Mouse (Mus musculus) hindbrain, postnatal 0 days (tissue): Measurements from ENCODE around the gene Elp4. TPM values are rescaled to one million over a fixed set of nuclear protein-coding genes. Genes with fewer than 3 reads are reported as not detected.
A peak's percentile ranks its signal among the peaks of the same experiment; 100 is the strongest.

Experiments used
- ATAC-seq: fragments of 200-750 bp; cut with Nextera tagmentation; 2 replicates; pipeline ENCODE4 v1.8.0; 2017; ENCODE audit warnings: mild to moderate bottlenecking, moderate TSS enrichment, moderate library complexity
- DNase-seq: peaks from one replicate; pipeline ENCODE4 v3.0.0-alpha.2; 2015; ENCODE audit warnings: low spot score
- H3K27ac ChIP-seq: fragments of 300-500 bp; sonication (generic); 2 replicates; pipeline ENCODE4 v1.5.1; 2014; ENCODE audit warnings: mild to moderate bottlenecking
- H3K27me3 ChIP-seq: fragments of 300-500 bp; sonication (generic); 2 replicates; pipeline ENCODE4 v1.6.1; 2014; ENCODE audit warnings: low read length, mixed read lengths; ENCODE audit not compliant: insufficient read depth
- H3K36me3 ChIP-seq: fragments of 300-500 bp; sonication (generic); 2 replicates; pipeline ENCODE4 v1.6.1; 2014; ENCODE audit warnings: low read length, mixed read lengths; ENCODE audit not compliant: insufficient read depth
- H3K4me1 ChIP-seq: fragments of 300-500 bp; sonication (generic); 2 replicates; pipeline ENCODE4 v1.6.1; 2014; ENCODE audit warnings: antibody characterized with exemption, low read length, mixed read lengths; ENCODE audit not compliant: insufficient read depth
- H3K4me2 ChIP-seq: fragments of 300-500 bp; sonication (generic); 2 replicates; pipeline ENCODE4 v1.6.1; 2014; ENCODE audit warnings: low read depth, mild to moderate bottlenecking, low read length, moderate library complexity, mixed read lengths
- H3K4me3 ChIP-seq: fragments of 300-500 bp; sonication (generic); 2 replicates; pipeline ENCODE4 v1.5.1; 2014; ENCODE audit warnings: low read length
- H3K9ac ChIP-seq: fragments of 300-500 bp; sonication (generic); replicated peaks from 2 replicates; pipeline ENCODE4 v1.6.1; 2014; ENCODE audit warnings: mild to moderate bottlenecking, low read length, moderate library complexity, mixed read lengths
- H3K9me3 ChIP-seq: fragments of 300-500 bp; sonication (generic); 2 replicates; pipeline ENCODE4 v1.6.1; 2016; ENCODE audit warnings: low read length, mixed read lengths
- CTCF ChIP-seq: IDR thresholded peaks from 2 replicates; pipeline ENCODE4 v1.5.1; 2016; ENCODE audit warnings: antibody characterized with exemption, control low read depth, low read depth
- WGBS: fragments of 180-500 bp; shearing (Covaris S2); extraction: QIAGEN DNeasy Blood & Tissue Kit; methylation state at CpG from one replicate; pipeline ENCODE4 v1.1.7; 2014; 5-methylcytosine and 5-hydroxymethylcytosine counted together
- polyA plus RNA-seq: library from polyadenylated mRNA; unstranded; fragments of >200 nt; fragmentation: Nextera tagmentation; extraction: Ambion mirVana; gene quantifications from 2 replicates; pipeline ENCODE4 v1.2.1, GENCODE M21; 2015
- total RNA-seq: library from RNA; depleted of rRNA; stranded (reverse); fragments of >200 nt; gene quantifications from 2 replicates; pipeline ENCODE4 v1.2.3, GENCODE M21; 2014

Elp4 gene
- total and polyA plus RNA-seq, 2 experiments from 2014 or later, result 15.9 to 31.0 TPM

GRCm38 (mm10) chr2:105689771-105690639 is 214.4 kb downstream of the Elp4 start:
- WGBS, result 3% methylated on average over 28 of the region's 28 CpGs
- H3K9ac ChIP-seq, result no peak overlapping the region
- DNase-seq (peak; percentile 61), ATAC-seq (peak; percentile 21; the same call in 1 of the 2 replicates)
- 0 out of 2 replicates have a peak, but pooled peaks cover 12% of the 10 kb centered on the region for H3K4me1 ChIP-seq
- H3K4me2 ChIP-seq, result peak overlapping the region; percentile 65
- peaks cover 2% of the 10 kb centered on the region; the same call in 1 of the 2 replicates for H3K36me3 ChIP-seq
- H3K9me3 ChIP-seq, result no peaks in the 10 kb centered on the region
- H3K27ac ChIP-seq, result peak overlapping the region; percentile 76
- peaks cover 14% of the 10 kb centered on the region for H3K27me3 ChIP-seq
- no peak for TF ChIP-seq CTCF
- peak overlapping the region; percentile 27 for H3K4me3 ChIP-seq

GRCm38 (mm10) chr2:105689304-105689770 is 215.0 kb downstream of the Elp4 start:
- H3K4me1 ChIP-seq, result 0 out of 2 replicates have a peak, but pooled peaks cover 12% of the 10 kb centered on the region

GRCm38 (mm10) chr2:105688436-105689303 is 215.7 kb downstream of the Elp4 start:
- 0 out of 2 replicates have a peak, but pooled peaks cover 12% of the 10 kb centered on the region for H3K4me1 ChIP-seq
- DNase-seq (no peak), ATAC-seq (no peak)
- no peaks in the 10 kb centered on the region; the same call in 1 of the 2 replicates for H3K36me3 ChIP-seq
- 8% methylated on average over 25 of the region's 25 CpGs for WGBS
- H3K9me3 ChIP-seq, result no peaks in the 10 kb centered on the region
- peak overlapping the region; percentile 76 for H3K27ac ChIP-seq
- H3K9ac ChIP-seq, result peak overlapping the region; percentile 46
- H3K27me3 ChIP-seq, result peaks cover 14% of the 10 kb centered on the region
- peak overlapping the region; percentile 27 for H3K4me3 ChIP-seq
- no peak for TF ChIP-seq CTCF
- peak overlapping the region; percentile 65 for H3K4me2 ChIP-seq

More at GRCm38 (mm10) chr2:105689304-105689770, 215.0 kb downstream of the Elp4 start:
- Histone ChIP-seq H3K9me3 (no peaks in the 10 kb centered on the region), H3K4me3 (peak overlapping the region; percentile 27), H3K4me2 (peak overlapping the region; percentile 65), H3K9ac (no peak overlapping the region; the same call in 1 of the 2 replicates), H3K27ac (peak overlapping the region; percentile 76; the same call in 1 of the 2 replicates), H3K27me3 (peaks cover 14% of the 10 kb centered on the region), H3K36me3 (no peaks in the 10 kb centered on the region; the same call in 1 of the 2 replicates)
- DNase-seq (no peak), ATAC-seq (no peak)
- 1% methylated on average over 15 of the region's 15 CpGs for WGBS
- no peak for TF ChIP-seq CTCF

GRCm38 (mm10) chr2:105688011-105688410 is 216.4 kb downstream of the Elp4 start:
- Histone ChIP-seq H3K4me1 (0 out of 2 replicates have a peak, but pooled peaks cover 12% of the 10 kb centered on the region), H3K27me3 (peaks cover 14% of the 10 kb centered on the region), H3K9ac (peak overlapping the region; percentile 46), H3K4me3 (peak overlapping the region; percentile 27), H3K36me3 (no peaks in the 10 kb centered on the region; the same call in 1 of the 2 replicates), H3K9me3 (no peaks in the 10 kb centered on the region), H3K4me2 (peak overlapping the region; percentile 65), H3K27ac (peak overlapping the region; percentile 76)
- ATAC-seq (no peak; the same call in 1 of the 2 replicates), DNase-seq (peak; percentile 60)
- 9% methylated on average over 17 of the region's 17 CpGs for WGBS
- TF ChIP-seq CTCF, result no peak

GRCm38 (mm10) chr2:105687317-105687991 is 216.9 kb downstream of the Elp4 start:
- Histone ChIP-seq H3K4me2 (peak overlapping the region; percentile 65), H3K4me1 (0 out of 2 replicates have a peak, but pooled peaks cover 12% of the 10 kb centered on the region), H3K27me3 (peaks cover 14% of the 10 kb centered on the region), H3K27ac (peak overlapping the region; percentile 76), H3K36me3 (no peaks in the 10 kb centered on the region; the same call in 1 of the 2 replicates), H3K9me3 (no peaks in the 10 kb centered on the region), H3K4me3 (peak overlapping the region; percentile 27), H3K9ac (peak overlapping the region; percentile 17)
- ATAC-seq (peak; percentile 86), DNase-seq (peak; percentile 76)
- 10% methylated on average over 13 of the region's 13 CpGs for WGBS
- TF ChIP-seq CTCF, result peak; percentile 63
